Mouse (Mus musculus) cerebellum, adult 9-10 months (tissue): ENCODE data around the gene Magi2.
A peak's percentile ranks its signal among the peaks of the same experiment; 100 is the strongest.

Experiments
- DNase-seq: peaks from one replicate; pipeline ENCODE4 v3.0.0; 2022

The Magi2 gene

GRCm38 (mm10) chr5:20614891-20615290 is 1388.1 kb downstream of the Magi2 start:
- DNase-seq, result no peak

GRCm38 (mm10) chr5:20620596-20621511 is 1394.0 kb downstream of the Magi2 start:
- DNase-seq, result no peak

- DNase-seq, result no peak
Observed at GRCm38 (mm10) chr5:20622417-20622816, 1395.6 kb downstream of the Magi2 start.

GRCm38 (mm10) chr5:20622837-20623573 is 1396.2 kb downstream of the Magi2 start:
- DNase-seq, result no peak

- DNase-seq, result no peak
Observed at GRCm38 (mm10) chr5:20625117-20625516, 1398.3 kb downstream of the Magi2 start.

- no peak for DNase-seq
Observed at GRCm38 (mm10) chr5:20628954-20629601, 1402.2 kb downstream of the Magi2 start.

- DNase-seq, result no peak
Observed at GRCm38 (mm10) chr5:20634046-20634769, 1407.4 kb downstream of the Magi2 start.

- DNase-seq, result no peak
Observed at GRCm38 (mm10) chr5:20634822-20635221, 1408.0 kb downstream of the Magi2 start.

GRCm38 (mm10) chr5:20637300-20637989 is 1410.6 kb downstream of the Magi2 start:
- no peak for DNase-seq

GRCm38 (mm10) chr5:20642196-20642595 is 1415.4 kb downstream of the Magi2 start:
- DNase-seq, result no peak

- no peak for DNase-seq
Observed at GRCm38 (mm10) chr5:20643741-20644140, 1416.9 kb downstream of the Magi2 start.

- no peak for DNase-seq
Observed at GRCm38 (mm10) chr5:20646947-20647346, 1420.1 kb downstream of the Magi2 start.

- no peak for DNase-seq
Observed at GRCm38 (mm10) chr5:20653425-20654185, 1426.8 kb downstream of the Magi2 start.

GRCm38 (mm10) chr5:20654766-20655472 is 1428.1 kb downstream of the Magi2 start:
- no peak for DNase-seq

GRCm38 (mm10) chr5:20657056-20657455 is 1430.2 kb downstream of the Magi2 start:
- DNase-seq, result no peak

- DNase-seq, result no peak
Observed at GRCm38 (mm10) chr5:20667601-20668000, 1440.8 kb downstream of the Magi2 start.

- no peak for DNase-seq
Observed at GRCm38 (mm10) chr5:20668736-20669355, 1442.0 kb downstream of the Magi2 start.

GRCm38 (mm10) chr5:20669456-20669855 is 1442.6 kb downstream of the Magi2 start:
- no peak for DNase-seq

GRCm38 (mm10) chr5:20671826-20672225 is 1445.0 kb downstream of the Magi2 start:
- DNase-seq, result peak; percentile 50

- DNase-seq, result no peak
Observed at GRCm38 (mm10) chr5:20674523-20674922, 1447.7 kb downstream of the Magi2 start.
